25 mouse cellular contexts compared by ENCODE assay signal in genomic region chr6:143860036-143860435, GRCm38 (mm10).
DNase-seq lines count a peak whose midpoint lies in the region; ATAC-seq and TF ChIP-seq lines count a peak whose summit lies in the region.
"Had no signal": no experiment of that assay in that cellular context is flagged by ENCODE, and none has a peak within 500 bp of the region (broad histone marks: within the 10 kb centered on the region; RNA-seq: fewer than 3 reads in every experiment).

No protein-coding gene starts in this region.

- no peak for DNase-seq in hindbrain, embryonic 14.5 days (ENCODE audit: low spot score)
- DNase-seq in brain, embryonic 14.5 days (ENCODE audit: low read depth) = peak; percentile 29
- peak; percentile 52 for DNase-seq in embryonic facial prominence, embryonic 14.5 days (ENCODE audit: low spot score)
- DNase-seq in retina, postnatal 1 day = peak; percentile 48
- no peak for DNase-seq in hindbrain, postnatal 0 days (ENCODE audit: low spot score)
- DNase-seq: adrenal gland, adult 2 months; adrenal gland, postnatal 14 days; cerebellum, adult 11-12 months; cerebellum, adult 8-10 months; cerebellum, postnatal 10 days; cerebellum, postnatal 36 days; gastrocnemius, postnatal 10 days; gastrocnemius, postnatal 36 days; heart, postnatal 10 days; heart, postnatal 36 days had no signal

- ATAC-seq in hindbrain, embryonic 14.5 days (ENCODE audit: low FRiP score) = no peak
- ATAC-seq in hindbrain, embryonic 13.5 days (ENCODE audit: low FRiP score) = no peak
- no peak for ATAC-seq in embryonic facial prominence, embryonic 14.5 days (ENCODE audit: low read depth)
- no peak for ATAC-seq in hindbrain, postnatal 0 days
- ATAC-seq: CD4-positive, CD25-positive, alpha-beta regulatory T cell, adult 4 months; forebrain, embryonic 13.5 days; forebrain, embryonic 16.5 days; intestine, embryonic 15.5 days had no signal

- no peaks in the 10 kb centered on the region for H3K36me3 ChIP-seq in hindbrain, embryonic 14.5 days (replicated peaks; ENCODE audit: control insufficient read depth, insufficient read depth)
- no peaks in the 10 kb centered on the region for H3K36me3 ChIP-seq in hindbrain, embryonic 13.5 days
- no peaks in the 10 kb centered on the region for H3K36me3 ChIP-seq in embryonic facial prominence, embryonic 14.5 days (ENCODE audit: control insufficient read depth, insufficient read depth, low read length)
- H3K36me3 ChIP-seq in hindbrain, postnatal 0 days (ENCODE audit: insufficient read depth, low read length) = no peaks in the 10 kb centered on the region
- H3K36me3 ChIP-seq: heart, embryonic 12.5 days; heart, embryonic 15.5 days; hindbrain, embryonic 10.5 days; hindbrain, embryonic 15.5 days; intestine, embryonic 15.5 days had no signal

- H3K4me3 ChIP-seq in hindbrain, embryonic 14.5 days (replicated peaks; ENCODE audit: low read length) = no peak overlapping the region
- H3K4me3 ChIP-seq in hindbrain, embryonic 13.5 days = no peak overlapping the region
- H3K4me3 ChIP-seq in embryonic facial prominence, embryonic 14.5 days (ENCODE audit: low read depth, low read length) = no peak overlapping the region
- no peak overlapping the region for H3K4me3 ChIP-seq in hindbrain, postnatal 0 days (ENCODE audit: low read length)
- H3K4me3 ChIP-seq: erythroblast, embryonic 14.5 days; forebrain, embryonic 13.5 days; heart, embryonic 12.5 days; heart, embryonic 15.5 days; hindbrain, embryonic 10.5 days; hindbrain, embryonic 15.5 days; intestine, embryonic 15.5 days had no signal

- no peaks in the 10 kb centered on the region for H3K9me3 ChIP-seq in hindbrain, embryonic 14.5 days (ENCODE audit: control insufficient read depth, low read length)
- no peaks in the 10 kb centered on the region for H3K9me3 ChIP-seq in hindbrain, embryonic 13.5 days
- H3K9me3 ChIP-seq in embryonic facial prominence, embryonic 14.5 days (ENCODE audit: control insufficient read depth, low read length) = no peaks in the 10 kb centered on the region
- no peaks in the 10 kb centered on the region for H3K9me3 ChIP-seq in hindbrain, postnatal 0 days (ENCODE audit: low read length)
- H3K9me3 ChIP-seq: forebrain, embryonic 13.5 days; heart, embryonic 12.5 days; heart, embryonic 15.5 days; hindbrain, embryonic 10.5 days; hindbrain, embryonic 15.5 days; intestine, embryonic 15.5 days had no signal

- 0 out of 2 replicates have a peak, but pooled peaks cover 6% of the 10 kb centered on the region for H3K4me1 ChIP-seq in hindbrain, embryonic 14.5 days (replicated peaks; ENCODE audit: control insufficient read depth, insufficient read depth, low read length)
- peaks cover 11% of the 10 kb centered on the region for H3K4me1 ChIP-seq in hindbrain, embryonic 13.5 days (replicated peaks)
- H3K4me1 ChIP-seq in embryonic facial prominence, embryonic 14.5 days (ENCODE audit: control insufficient read depth, insufficient read depth, low read length) = no peaks in the 10 kb centered on the region; the same call in 1 of the 2 replicates
- no peaks in the 10 kb centered on the region for H3K4me1 ChIP-seq in hindbrain, postnatal 0 days (ENCODE audit: insufficient read depth, low read length)
- H3K4me1 ChIP-seq: heart, embryonic 15.5 days; hindbrain, embryonic 15.5 days had no signal

- WGBS in hindbrain, embryonic 14.5 days = 79% methylated on average over 7 of the region's 7 CpGs
- WGBS in hindbrain, embryonic 13.5 days = 83% methylated on average over 7 of the region's 7 CpGs
- whole genome bisulfite sequencing in embryonic facial prominence, embryonic 14.5 days = 52% methylated on average over 7 of the region's 7 CpGs
- 78% methylated on average over 7 of the region's 7 CpGs for WGBS in hindbrain, postnatal 0 days

- TF ChIP-seq CTCF in brain, embryonic 14.5 days (IDR thresholded peaks at IDR 0.05; ENCODE audit: borderline replicate concordance, extremely low read depth, insufficient read depth, insufficient read length) = no peak
- TF ChIP-seq CTCF in hindbrain, postnatal 0 days (IDR thresholded peaks at IDR 0.05; ENCODE audit: low read depth) = no peak

- H3K27me3 ChIP-seq in hindbrain, embryonic 14.5 days (ENCODE audit: control insufficient read depth, insufficient read depth, low read length) = no peaks in the 10 kb centered on the region
- no peaks in the 10 kb centered on the region for H3K27me3 ChIP-seq in hindbrain, embryonic 13.5 days
- H3K27me3 ChIP-seq in embryonic facial prominence, embryonic 14.5 days (replicated peaks; ENCODE audit: control insufficient read depth, insufficient read depth, low read length) = peaks cover 38% of the 10 kb centered on the region
- no peaks in the 10 kb centered on the region for H3K27me3 ChIP-seq in hindbrain, postnatal 0 days (ENCODE audit: insufficient read depth, low read length)
- H3K27me3 ChIP-seq: forebrain, embryonic 13.5 days; hindbrain, embryonic 15.5 days; intestine, embryonic 15.5 days had no signal

- no peak overlapping the region for H3K4me2 ChIP-seq in hindbrain, embryonic 14.5 days (replicated peaks)
- H3K4me2 ChIP-seq in hindbrain, embryonic 13.5 days = no peak overlapping the region
- no peak overlapping the region for H3K4me2 ChIP-seq in embryonic facial prominence, embryonic 14.5 days (ENCODE audit: low read depth, low read length)
- H3K4me2 ChIP-seq in hindbrain, postnatal 0 days (ENCODE audit: low read depth, low read length) = no peak overlapping the region
- H3K4me2 ChIP-seq: forebrain, embryonic 13.5 days; heart, embryonic 12.5 days; heart, embryonic 15.5 days; hindbrain, embryonic 15.5 days; intestine, embryonic 15.5 days had no signal

- H3K9ac ChIP-seq in hindbrain, embryonic 14.5 days = no peak overlapping the region
- no peak overlapping the region for H3K9ac ChIP-seq in hindbrain, embryonic 13.5 days
- no peak overlapping the region for H3K9ac ChIP-seq in embryonic facial prominence, embryonic 14.5 days (ENCODE audit: low read depth, low read length)
- no peak overlapping the region for H3K9ac ChIP-seq in hindbrain, postnatal 0 days (replicated peaks; ENCODE audit: low read length)
- H3K9ac ChIP-seq: forebrain, embryonic 13.5 days; heart, embryonic 12.5 days; heart, embryonic 15.5 days; hindbrain, embryonic 15.5 days; intestine, embryonic 15.5 days had no signal

- no peak for TF ChIP-seq POLR2A in brain, embryonic 14.5 days (IDR thresholded peaks at IDR 0.05; ENCODE audit: borderline replicate concordance, extremely low read depth, insufficient read depth, insufficient read length, poor library complexity, severe bottlenecking)

- H3K27ac ChIP-seq in hindbrain, embryonic 14.5 days = 0 out of 2 replicates have a peak overlapping the region, but pooled peaks have one; percentile 20
- no peak overlapping the region for H3K27ac ChIP-seq in hindbrain, embryonic 13.5 days
- H3K27ac ChIP-seq in embryonic facial prominence, embryonic 14.5 days (replicated peaks; ENCODE audit: low read depth, low read length) = no peak overlapping the region
- no peak overlapping the region for H3K27ac ChIP-seq in hindbrain, postnatal 0 days
- H3K27ac ChIP-seq: forebrain, embryonic 13.5 days; heart, embryonic 15.5 days; hindbrain, embryonic 10.5 days; hindbrain, embryonic 15.5 days; intestine, embryonic 15.5 days had no signal

Comparison
In these comparisons a context has a peak if more than half of its experiments do, and no peak if none do; other contexts are left out.
1. DNase-seq: peak in brain, embryonic 14.5 days (single experiment), embryonic facial prominence, embryonic 14.5 days (single experiment) and retina, postnatal 1 day (single experiment); none in hindbrain, embryonic 14.5 days (single experiment) and hindbrain, postnatal 0 days (single experiment).